Mouse (Mus musculus) kidney, postnatal 0 days (tissue): ENCODE data around the gene Ablim2. TPM values are rescaled to one million over a fixed set of nuclear protein-coding genes. Genes with fewer than 3 reads are reported as not detected.

Experiments used
- ATAC-seq: fragments of 200-750 bp; cut with Nextera tagmentation; replicated peaks from 2 replicates; pipeline ENCODE4 v1.8.0; 2017; ENCODE audit warnings: low read depth, moderate number of reproducible peaks, moderate TSS enrichment, moderate library complexity; ENCODE audit not compliant: low FRiP score
- DNase-seq: peaks from one replicate; pipeline ENCODE4 v3.0.0-alpha.2; 2016; ENCODE audit warnings: low spot score
- H3K27ac ChIP-seq: fragments of 300-500 bp; sonication (generic); 2 replicates; pipeline ENCODE4 v1.5.1; 2014; ENCODE audit warnings: mild to moderate bottlenecking
- H3K27me3 ChIP-seq: fragments of 300-500 bp; sonication (generic); 2 replicates; pipeline ENCODE4 v1.6.1; 2014; ENCODE audit warnings: low read length, mixed read lengths; ENCODE audit not compliant: insufficient read depth
- H3K36me3 ChIP-seq: fragments of 300-500 bp; sonication (generic); 2 replicates; pipeline ENCODE4 v1.6.1; 2014; ENCODE audit warnings: low read length, mixed read lengths; ENCODE audit not compliant: insufficient read depth
- H3K4me1 ChIP-seq: fragments of 300-500 bp; sonication (generic); replicated peaks from 2 replicates; pipeline ENCODE4 v1.6.1; 2014; ENCODE audit warnings: antibody characterized with exemption, low read length, mixed read lengths; ENCODE audit not compliant: insufficient read depth
- H3K4me2 ChIP-seq: fragments of 300-500 bp; sonication (generic); 2 replicates; pipeline ENCODE4 v1.6.1; 2014; ENCODE audit warnings: mild to moderate bottlenecking, low read length, moderate library complexity, mixed read lengths
- H3K4me3 ChIP-seq: fragments of 300-500 bp; sonication (generic); replicated peaks from 2 replicates; pipeline ENCODE4 v1.5.1; 2014; ENCODE audit warnings: low read depth, low read length
- H3K9ac ChIP-seq: fragments of 300-500 bp; sonication (generic); 2 replicates; pipeline ENCODE4 v1.6.1; 2014; ENCODE audit warnings: low read depth, low read length
- H3K9me3 ChIP-seq: fragments of 300-500 bp; sonication (generic); replicated peaks from 2 replicates; pipeline ENCODE4 v1.6.1; 2016; ENCODE audit warnings: low read length, inconsistent platforms, mixed read lengths
- CTCF ChIP-seq: IDR thresholded peaks from 2 replicates; pipeline ENCODE4 v1.5.1; 2016; ENCODE audit warnings: antibody characterized with exemption, low read depth, mild to moderate bottlenecking, moderate library complexity
- WGBS: fragments of 180-500 bp; shearing (Covaris S2); extraction: QIAGEN DNeasy Blood & Tissue Kit; methylation state at CpG from one replicate; pipeline ENCODE4 v1.1.7; 2014; 5-methylcytosine and 5-hydroxymethylcytosine counted together
- polyA plus RNA-seq: library from polyadenylated mRNA; unstranded; fragments of >200 nt; fragmentation: Nextera tagmentation; extraction: Ambion mirVana; gene quantifications from 2 replicates; pipeline ENCODE4 v1.2.1, GENCODE M21; 2015

The Ablim2 gene
- polyA plus RNA-seq, 1 experiment from 2014 or later: 3.9 TPM

GRCm38 (mm10) chr5:35731006-35731405 is 26.7 kb upstream of the Ablim2 start:
- WGBS: 75% methylated on average over 4 of the region's 4 CpGs
- DNase-seq: no peak
- Histone ChIP-seq H3K4me3 (no peak overlapping the region), H3K36me3 (no peaks in the 10 kb centered on the region), H3K4me1 (peaks cover 9% of the 10 kb centered on the region; the same call in 1 of the 2 replicates), H3K27ac (peak overlapping the region; percentile 94; the same call in 1 of the 2 replicates), H3K4me2 (no peak overlapping the region), H3K27me3 (no peaks in the 10 kb centered on the region), H3K9ac (no peak overlapping the region), H3K9me3 (no peaks in the 10 kb centered on the region)
- ATAC-seq: no peak
- TF ChIP-seq CTCF: no peak

DNA sequence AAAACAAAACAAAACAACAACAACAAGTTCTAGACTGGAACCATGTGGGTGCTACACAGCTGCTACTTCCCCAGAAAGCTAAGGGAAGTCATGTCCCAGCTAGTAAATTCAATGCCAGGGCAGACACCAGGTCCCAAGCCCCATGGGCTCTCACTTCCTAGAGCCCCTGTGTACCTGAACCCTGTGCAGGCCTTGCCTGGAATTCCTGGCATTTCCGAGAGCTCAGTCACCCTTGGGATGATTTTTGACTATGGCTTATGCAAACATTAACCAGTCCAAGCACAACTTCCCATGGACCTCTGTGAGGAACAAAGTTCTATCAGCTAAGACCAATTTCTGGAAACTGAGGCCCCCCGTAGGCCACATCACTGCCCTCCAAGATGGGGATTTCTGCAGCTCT is 24.2 kb upstream of the Ablim2 start:
- 54% methylated on average over 2 of the region's 2 CpGs for WGBS

DNA sequence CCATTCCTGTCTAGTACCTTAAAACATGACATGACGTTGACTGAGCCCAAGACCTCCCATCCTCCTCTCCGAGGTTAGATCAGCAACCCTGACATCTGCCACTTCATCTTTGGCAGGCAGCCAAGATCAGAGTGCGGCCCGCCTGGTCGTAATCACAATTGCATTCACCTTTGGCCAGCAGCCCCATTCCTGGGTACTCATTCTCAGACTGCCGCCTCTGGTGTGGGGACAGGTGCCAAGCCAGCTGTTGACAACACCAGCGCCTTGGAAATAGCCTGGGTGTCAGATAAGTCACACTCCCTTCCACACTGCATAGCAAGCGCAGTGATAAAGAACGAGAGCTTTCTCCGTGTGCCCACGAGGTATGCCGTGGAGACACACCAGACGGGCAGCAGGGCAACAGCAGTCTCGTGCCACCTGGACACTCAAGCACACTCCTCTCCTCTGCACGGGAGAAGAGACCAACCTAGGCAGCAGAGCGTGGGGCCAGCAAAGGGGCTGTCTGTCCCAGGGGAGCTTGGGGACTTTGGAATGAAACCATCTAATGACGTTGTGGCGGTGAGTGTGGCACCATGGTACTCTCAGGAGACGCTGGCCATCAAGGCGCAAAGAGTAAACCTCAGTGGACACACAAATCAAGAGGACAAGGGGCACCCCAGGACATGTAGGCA is 20.3 kb upstream of the Ablim2 start:
- TF ChIP-seq CTCF: no peak
- no peak for DNase-seq
- Histone ChIP-seq H3K27ac (peak overlapping the region; percentile 37; the same call in 1 of the 2 replicates), H3K9ac (no peak overlapping the region), H3K9me3 (no peaks in the 10 kb centered on the region), H3K4me2 (no peak overlapping the region), H3K36me3 (no peaks in the 10 kb centered on the region), H3K27me3 (no peaks in the 10 kb centered on the region), H3K4me3 (no peak overlapping the region), H3K4me1 (peaks cover 29% of the 10 kb centered on the region; the same call in 1 of the 2 replicates)
- 0 out of 2 replicates have a peak, but pooled peaks have one; percentile 18 for ATAC-seq
- 48% methylated on average over 20 of the region's 20 CpGs for WGBS

More for the DNA sequence above, 24.2 kb upstream of the Ablim2 start:
- Histone ChIP-seq H3K9ac (no peak overlapping the region), H3K4me3 (no peak overlapping the region), H3K36me3 (no peaks in the 10 kb centered on the region), H3K27ac (peak overlapping the region; percentile 69), H3K27me3 (no peaks in the 10 kb centered on the region), H3K4me2 (no peak overlapping the region), H3K4me1 (peaks cover 9% of the 10 kb centered on the region; the same call in 1 of the 2 replicates), H3K9me3 (no peaks in the 10 kb centered on the region)
- DNase-seq (peak; percentile 25), ATAC-seq (no peak)
- no peak for TF ChIP-seq CTCF

- DNase-seq: no peak
- Histone ChIP-seq H3K4me3 (0 out of 2 replicates have a peak overlapping the region, but pooled peaks have one; percentile 7), H3K9me3 (no peaks in the 10 kb centered on the region)
Measured at GRCm38 (mm10) chr5:35739005-35739404, 18.7 kb upstream of the Ablim2 start.

DNA sequence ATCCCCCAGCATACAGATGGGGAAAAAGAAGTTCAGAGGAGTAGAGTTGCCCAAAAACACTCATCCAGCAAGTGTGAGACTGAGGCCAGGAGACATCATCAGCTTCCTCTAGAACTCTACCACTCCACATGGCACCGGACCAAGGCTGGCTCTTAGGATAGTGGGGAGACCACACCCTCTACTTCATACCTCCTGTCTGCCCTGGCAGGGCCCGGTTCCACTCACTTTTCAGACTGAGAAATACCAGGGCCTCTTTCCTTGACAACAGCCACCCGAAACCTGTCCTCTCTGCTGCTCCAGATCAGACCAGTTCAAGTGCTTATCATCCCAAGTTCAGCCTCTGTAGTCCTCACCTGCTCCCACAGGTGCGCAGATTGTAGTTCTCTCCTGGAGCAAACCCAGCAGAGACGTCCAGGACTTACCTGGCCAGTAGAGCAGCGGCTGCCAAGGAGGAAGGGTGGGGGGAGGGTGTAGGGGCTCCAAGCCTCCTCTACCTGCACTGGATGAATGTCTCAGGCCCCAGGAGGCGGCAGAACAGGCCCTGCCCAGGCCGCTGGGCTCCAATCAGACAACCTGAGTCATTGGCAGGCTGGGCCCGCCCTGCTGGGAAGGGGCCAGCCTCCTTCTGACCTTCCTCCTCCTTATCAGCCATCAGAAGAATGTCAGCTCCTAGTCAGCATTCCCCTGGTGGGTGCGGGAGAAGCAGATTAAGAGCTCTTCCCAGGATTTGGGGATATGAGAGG is 18.0 kb upstream of the Ablim2 start, which contains the start of gene Sh3tc1:
Gene Sh3tc1, minus strand, starts transcription at position 452 of the 743 bp plus-strand sequence.
- WGBS: 35% methylated on average over 10 of the region's 10 CpGs
- Histone ChIP-seq H3K4me2 (peak within 1 kb of the TSS; percentile 31), H3K27ac (peak within 1 kb of the TSS; percentile 80), H3K4me3 (0 out of 2 replicates have a peak within 1 kb of the TSS, but pooled peaks have one; percentile 7), H3K36me3 (no peaks in the 10 kb centered on the region), H3K4me1 (peaks cover 31% of the 10 kb centered on the region; the same call in 1 of the 2 replicates), H3K27me3 (no peaks in the 10 kb centered on the region), H3K9ac (0 out of 2 replicates have a peak within 1 kb of the TSS, but pooled peaks have one; percentile 13), H3K9me3 (no peaks in the 10 kb centered on the region)
- DNase-seq: peak; percentile 36
- ATAC-seq: peak; percentile 85
- TF ChIP-seq CTCF: no peak

More at GRCm38 (mm10) chr5:35739005-35739404, 18.7 kb upstream of the Ablim2 start:
- 0 out of 2 replicates have a peak overlapping the region, but pooled peaks have one; percentile 8 for H3K9ac ChIP-seq
- H3K4me2 ChIP-seq: peak overlapping the region; percentile 31
- no peak for ATAC-seq
- 84% methylated on average over 2 of the region's 2 CpGs for whole genome bisulfite sequencing
- no peaks in the 10 kb centered on the region for H3K36me3 ChIP-seq
- TF ChIP-seq CTCF: no peak
- H3K27me3 ChIP-seq: no peaks in the 10 kb centered on the region
- peak overlapping the region; percentile 80 for H3K27ac ChIP-seq
- H3K4me1 ChIP-seq: peaks cover 29% of the 10 kb centered on the region; the same call in 1 of the 2 replicates

DNA sequence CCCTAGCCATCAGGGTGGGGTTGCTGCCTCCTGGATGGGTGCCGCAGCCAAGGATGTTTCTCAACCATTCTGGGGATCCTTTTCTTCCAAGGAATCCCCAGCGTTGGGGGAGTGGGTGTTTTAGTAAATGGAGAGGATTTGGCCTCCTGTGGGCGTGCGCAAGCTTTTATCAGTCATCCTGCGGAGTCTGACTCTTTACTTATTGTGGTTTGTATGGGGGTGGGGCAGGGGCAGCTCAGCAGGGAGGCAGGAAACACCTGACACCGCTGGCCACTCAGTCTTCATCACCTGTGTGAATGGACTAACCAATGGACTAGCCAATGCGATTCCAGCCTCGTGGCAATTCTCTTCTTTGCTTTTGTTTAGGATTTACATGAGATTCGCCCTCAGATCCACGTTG is 17.0 kb upstream of the Ablim2 start:
- H3K9me3 ChIP-seq: no peaks in the 10 kb centered on the region
- no peak for ATAC-seq
- H3K4me2 ChIP-seq: no peak overlapping the region
- DNase-seq: no peak
- peaks cover 31% of the 10 kb centered on the region; the same call in 1 of the 2 replicates for H3K4me1 ChIP-seq
- 24% methylated on average over 10 of the region's 10 CpGs for WGBS
- no peak overlapping the region for H3K4me3 ChIP-seq
- no peak overlapping the region for H3K9ac ChIP-seq
- no peak for TF ChIP-seq CTCF
- no peaks in the 10 kb centered on the region for H3K36me3 ChIP-seq
- no peaks in the 10 kb centered on the region for H3K27me3 ChIP-seq
- peak overlapping the region; percentile 80 for H3K27ac ChIP-seq
